Comparison of ENCODE assay signal across 15 mouse cellular contexts in the genomic region with DNA sequence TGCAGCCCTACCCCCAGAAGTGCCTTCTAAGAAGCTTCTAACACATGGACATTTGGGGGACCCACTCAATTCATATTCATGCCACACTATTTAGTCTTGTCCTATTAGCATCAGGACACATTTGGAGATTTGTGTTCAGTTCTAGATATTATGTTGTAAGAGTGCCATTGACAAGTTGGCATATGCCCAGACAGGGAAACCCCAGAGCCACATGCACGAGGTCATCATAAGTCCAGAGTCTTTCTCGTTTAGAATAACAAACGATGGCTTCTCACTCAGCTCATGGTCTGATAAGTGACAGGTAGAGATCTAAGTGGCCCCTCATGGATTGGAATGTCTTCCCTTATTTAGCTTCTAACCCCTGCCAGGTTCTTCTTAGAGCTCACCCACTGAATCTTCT.
"Had no signal": no experiment of that assay in that cellular context is flagged by ENCODE, and none has a peak within 500 bp of the region (broad histone marks: within the 10 kb centered on the region; RNA-seq: fewer than 3 reads in every experiment).

No protein-coding gene starts in this region.

- DNase-seq: lung, postnatal 14 days; lung, postnatal 36 days; right cerebral cortex, postnatal 14 days; thymus, adult 2 months; thymus, postnatal 4 days had no signal

- H3K4me3 ChIP-seq: lung, embryonic 15.5 days; megakaryocyte, embryonic 14.5 days; midbrain, embryonic 13.5 days; midbrain, embryonic 15.5 days; neural tube, embryonic 12.5 days; stomach, embryonic 15.5 days had no signal

- H3K9me3 ChIP-seq: lung, embryonic 15.5 days; megakaryocyte, embryonic 14.5 days; midbrain, embryonic 13.5 days; midbrain, embryonic 15.5 days; neural tube, embryonic 12.5 days; stomach, embryonic 15.5 days had no signal

- ATAC-seq: lung, postnatal 0 days; midbrain, embryonic 13.5 days; midbrain, embryonic 15.5 days had no signal

- H3K27ac ChIP-seq: lung, embryonic 15.5 days; macrophage; midbrain, embryonic 13.5 days; midbrain, embryonic 15.5 days; neural tube, embryonic 12.5 days; stomach, embryonic 15.5 days; stomach, postnatal 0 days had no signal

- H3K36me3 ChIP-seq: lung, embryonic 15.5 days; midbrain, embryonic 13.5 days; midbrain, embryonic 15.5 days; neural tube, embryonic 12.5 days; stomach, embryonic 15.5 days had no signal

- H3K4me1 ChIP-seq: midbrain, embryonic 13.5 days; midbrain, embryonic 15.5 days; neural tube, embryonic 12.5 days had no signal

- H3K27me3 ChIP-seq: lung, embryonic 15.5 days; megakaryocyte, embryonic 14.5 days; midbrain, embryonic 13.5 days; midbrain, embryonic 15.5 days; neural tube, embryonic 12.5 days; stomach, embryonic 15.5 days had no signal

- H3K4me2 ChIP-seq: lung, embryonic 15.5 days; midbrain, embryonic 11.5 days; midbrain, embryonic 13.5 days; midbrain, embryonic 15.5 days; neural tube, embryonic 12.5 days; stomach, embryonic 15.5 days had no signal

- H3K9ac ChIP-seq: lung, embryonic 15.5 days; midbrain, embryonic 13.5 days; midbrain, embryonic 15.5 days; neural tube, embryonic 12.5 days; stomach, embryonic 15.5 days had no signal
